Mouse (Mus musculus): ENCODE measurements at regions not wholly inside any gene's neighbourhood (a gene's known extent, or its start where the extent isn't known, plus 50 kb on each side); places are given as distances from the start of the nearest gene placed in this dataset.
A peak's percentile ranks its signal among the peaks of the same experiment; 100 is the strongest.

DNA sequence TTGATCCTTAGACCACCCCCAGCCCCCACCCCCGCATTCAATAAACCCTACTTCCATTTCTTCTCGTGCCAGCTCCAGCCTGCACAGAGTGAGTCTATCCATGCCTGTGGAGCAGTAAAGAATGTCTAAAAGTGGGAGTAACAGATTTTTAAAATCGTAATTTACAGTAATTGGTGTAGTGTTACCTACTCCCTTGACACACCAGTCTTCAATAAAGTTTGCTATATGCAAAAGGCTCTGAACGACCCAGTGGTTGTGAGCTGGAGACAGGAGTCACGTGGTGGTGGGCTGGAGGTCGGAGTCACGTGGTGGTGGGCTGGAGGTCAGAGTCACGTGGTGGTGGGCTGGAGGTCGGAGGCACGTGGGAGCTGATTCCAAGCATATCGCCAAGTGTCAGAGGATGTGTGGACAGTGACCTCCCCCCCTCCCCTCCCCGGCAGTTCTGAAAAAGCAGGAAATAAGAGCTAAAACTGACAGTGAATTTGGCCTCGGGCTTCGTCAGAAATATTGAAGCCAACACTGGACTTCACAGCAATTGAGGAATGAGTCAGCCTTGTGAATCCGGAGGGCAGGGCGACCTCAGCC, 122.2 kb upstream of the Foxn2 start:
- no peaks in the 10 kb centered on the region for H3K9me3 ChIP-seq (ENCODE audit: control insufficient read depth, low read length)
- H3K4me2 ChIP-seq (replicated peaks; ENCODE audit: low read depth): no peak overlapping the region
- no peak overlapping the region for H3K4me3 ChIP-seq (ENCODE audit: low read depth, low read length)
- no peaks in the 10 kb centered on the region for H3K4me1 ChIP-seq (replicated peaks; ENCODE audit: control insufficient read depth, insufficient read depth)
- no peak overlapping the region for H3K27ac ChIP-seq (replicated peaks)
- 59% methylated on average over 16 of the region's 16 CpGs for WGBS
- no peak for ATAC-seq (ENCODE audit: low FRiP score, low TSS enrichment)
- no peaks in the 10 kb centered on the region for H3K27me3 ChIP-seq (ENCODE audit: control insufficient read depth, insufficient read depth, low read length)
- H3K9ac ChIP-seq (ENCODE audit: low read length): no peak overlapping the region
- no peaks in the 10 kb centered on the region for H3K36me3 ChIP-seq (ENCODE audit: control insufficient read depth, insufficient read depth, low read length)
- TF ChIP-seq CTCF (IDR thresholded peaks at IDR 0.05; ENCODE audit: low read depth): no peak
- TF ChIP-seq EP300 (optimal IDR thresholded peaks at IDR 0.05): no peak
- DNase-seq (ENCODE audit: low spot score): no peak

- no peak for ATAC-seq (ENCODE audit: low FRiP score, low TSS enrichment)
- H3K27ac ChIP-seq (replicated peaks): no peak overlapping the region; the same call in 1 of the 2 replicates
- WGBS: 72% methylated on average over 5 of the region's 5 CpGs
These were observed 121.6 kb upstream of the Foxn2 start for GRCm38 (mm10) chr17:88318936-88319335.

DNA sequence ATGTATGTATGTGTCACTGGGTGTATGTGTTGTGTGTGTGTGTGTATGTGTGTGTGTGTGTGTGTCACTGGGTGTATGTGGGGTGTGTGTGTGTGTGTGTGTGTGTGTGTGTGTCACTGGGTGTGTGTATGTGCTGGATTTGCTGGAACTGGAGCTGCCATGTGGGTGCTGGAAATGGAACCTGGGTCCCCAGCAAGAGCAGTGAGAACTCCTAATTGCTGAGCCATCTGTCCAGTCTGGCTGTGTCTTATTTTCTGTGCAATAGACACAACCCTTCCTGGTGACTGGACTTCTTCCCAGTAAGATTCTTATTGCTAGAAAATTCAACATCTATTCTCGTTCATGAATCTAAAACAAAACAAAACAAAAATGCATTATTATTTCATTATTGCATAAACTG, 119.8 kb upstream of the Foxn2 start:
- H3K9ac ChIP-seq (ENCODE audit: low read length): no peak overlapping the region
- no peak for TF ChIP-seq CTCF (IDR thresholded peaks at IDR 0.05; ENCODE audit: low read depth)
- TF ChIP-seq EP300 (optimal IDR thresholded peaks at IDR 0.05): no peak
- no peak overlapping the region for H3K4me2 ChIP-seq (replicated peaks; ENCODE audit: low read depth)
- H3K36me3 ChIP-seq (ENCODE audit: control insufficient read depth, insufficient read depth, low read length): no peaks in the 10 kb centered on the region
- no peak overlapping the region for H3K4me3 ChIP-seq (ENCODE audit: low read depth, low read length)
- no peaks in the 10 kb centered on the region for H3K27me3 ChIP-seq (ENCODE audit: control insufficient read depth, insufficient read depth, low read length)
- ATAC-seq (ENCODE audit: low FRiP score, low TSS enrichment) (no peak), DNase-seq (ENCODE audit: low spot score) (no peak)
- H3K4me1 ChIP-seq (replicated peaks; ENCODE audit: control insufficient read depth, insufficient read depth): no peaks in the 10 kb centered on the region
- no peak overlapping the region for H3K27ac ChIP-seq (replicated peaks)
- no peaks in the 10 kb centered on the region for H3K9me3 ChIP-seq (ENCODE audit: control insufficient read depth, low read length)
- 34% methylated on average over 1 of the region's 1 CpGs for WGBS

More at GRCm38 (mm10) chr17:88318936-88319335, 121.6 kb upstream of the Foxn2 start:
- TF ChIP-seq EP300 (optimal IDR thresholded peaks at IDR 0.05): no peak
- TF ChIP-seq CTCF (IDR thresholded peaks at IDR 0.05; ENCODE audit: low read depth): no peak
- no peaks in the 10 kb centered on the region for H3K27me3 ChIP-seq (ENCODE audit: control insufficient read depth, insufficient read depth, low read length)
- H3K4me2 ChIP-seq (replicated peaks; ENCODE audit: low read depth): no peak overlapping the region
- no peaks in the 10 kb centered on the region for H3K36me3 ChIP-seq (ENCODE audit: control insufficient read depth, insufficient read depth, low read length)
- no peak overlapping the region for H3K9ac ChIP-seq (ENCODE audit: low read length)
- no peak overlapping the region for H3K4me3 ChIP-seq (ENCODE audit: low read depth, low read length)
- no peaks in the 10 kb centered on the region for H3K9me3 ChIP-seq (ENCODE audit: control insufficient read depth, low read length)
- DNase-seq (ENCODE audit: low spot score): no peak
- no peaks in the 10 kb centered on the region for H3K4me1 ChIP-seq (replicated peaks; ENCODE audit: control insufficient read depth, insufficient read depth)

DNA sequence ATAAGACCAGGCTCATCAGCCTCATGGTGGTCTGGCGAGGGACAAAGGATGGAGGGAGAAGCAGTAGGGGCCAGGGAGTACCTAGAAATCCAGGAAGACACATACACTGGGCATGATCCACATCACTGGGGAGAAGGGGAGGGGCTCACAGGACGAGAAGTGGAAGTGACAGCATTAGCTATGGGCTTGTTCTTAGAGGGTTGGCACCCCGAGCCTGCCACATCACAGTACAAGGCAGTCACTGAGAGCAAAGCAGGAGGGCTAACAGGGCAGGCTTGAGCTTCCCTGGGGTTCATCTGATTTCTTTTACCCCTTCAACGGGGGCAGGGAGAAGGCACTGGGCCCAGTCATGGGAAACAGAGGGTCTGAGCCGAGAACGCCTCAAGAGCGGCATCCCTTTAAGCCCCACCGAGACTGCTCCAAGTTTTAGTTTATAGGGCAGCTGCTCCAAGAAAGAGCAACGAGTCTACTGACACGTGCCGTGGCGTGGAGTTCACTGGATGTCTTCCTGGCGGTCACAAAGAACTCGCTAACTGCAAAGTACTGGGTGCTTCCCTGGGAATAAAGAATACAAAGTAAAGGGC, 115.1 kb upstream of the Foxn2 start:
- Histone ChIP-seq H3K9me3 (ENCODE audit: control insufficient read depth, low read length) (0 out of 2 replicates have a peak, but pooled peaks cover 2% of the 10 kb centered on the region), H3K4me2 (replicated peaks; ENCODE audit: low read depth) (no peak overlapping the region), H3K9ac (ENCODE audit: low read length) (no peak overlapping the region), H3K27ac (replicated peaks) (no peak overlapping the region), H3K4me3 (ENCODE audit: low read depth, low read length) (no peak overlapping the region), H3K27me3 (ENCODE audit: control insufficient read depth, insufficient read depth, low read length) (no peaks in the 10 kb centered on the region), H3K36me3 (ENCODE audit: control insufficient read depth, insufficient read depth, low read length) (no peaks in the 10 kb centered on the region), H3K4me1 (replicated peaks; ENCODE audit: control insufficient read depth, insufficient read depth) (no peaks in the 10 kb centered on the region; the same call in 1 of the 2 replicates)
- no peak for DNase-seq (ENCODE audit: low spot score)
- WGBS: 30% methylated on average over 14 of the region's 14 CpGs
- TF ChIP-seq CTCF (IDR thresholded peaks at IDR 0.05; ENCODE audit: low read depth) (no peak), EP300 (optimal IDR thresholded peaks at IDR 0.05) (no peak)
- peak; percentile 22; the same call in 1 of the 2 replicates for ATAC-seq (ENCODE audit: low FRiP score, low TSS enrichment)

GRCm38 (mm10) chr17:88325910-88326739, 114.4 kb upstream of the Foxn2 start:
- H3K36me3 ChIP-seq (ENCODE audit: control insufficient read depth, insufficient read depth, low read length): no peaks in the 10 kb centered on the region
- no peak overlapping the region for H3K4me3 ChIP-seq (ENCODE audit: low read depth, low read length)
- H3K9me3 ChIP-seq (ENCODE audit: control insufficient read depth, low read length): 0 out of 2 replicates have a peak, but pooled peaks cover 2% of the 10 kb centered on the region
- no peaks in the 10 kb centered on the region; the same call in 1 of the 2 replicates for H3K4me1 ChIP-seq (replicated peaks; ENCODE audit: control insufficient read depth, insufficient read depth)
- TF ChIP-seq CTCF (IDR thresholded peaks at IDR 0.05; ENCODE audit: low read depth): no peak
- no peak for TF ChIP-seq EP300 (optimal IDR thresholded peaks at IDR 0.05)
- H3K27ac ChIP-seq (replicated peaks): no peak overlapping the region
- peak; percentile 18 for DNase-seq (ENCODE audit: low spot score)
- no peak for ATAC-seq (ENCODE audit: low FRiP score, low TSS enrichment)
- H3K4me2 ChIP-seq (replicated peaks; ENCODE audit: low read depth): no peak overlapping the region
- H3K27me3 ChIP-seq (ENCODE audit: control insufficient read depth, insufficient read depth, low read length): no peaks in the 10 kb centered on the region
- no peak overlapping the region for H3K9ac ChIP-seq (ENCODE audit: low read length)
- WGBS: 34% methylated on average over 12 of the region's 12 CpGs

All from stomach, postnatal 0 days (tissue).